Mouse (Mus musculus): ENCODE data around the gene Cdca8. TPM values are rescaled to one million over a fixed set of nuclear protein-coding genes. Genes with fewer than 3 reads are reported as not detected.

Cdca8 gene
- total and polyA plus RNA-seq, 3 experiments, result 58.8 to 188 (median 101) TPM

DNA sequence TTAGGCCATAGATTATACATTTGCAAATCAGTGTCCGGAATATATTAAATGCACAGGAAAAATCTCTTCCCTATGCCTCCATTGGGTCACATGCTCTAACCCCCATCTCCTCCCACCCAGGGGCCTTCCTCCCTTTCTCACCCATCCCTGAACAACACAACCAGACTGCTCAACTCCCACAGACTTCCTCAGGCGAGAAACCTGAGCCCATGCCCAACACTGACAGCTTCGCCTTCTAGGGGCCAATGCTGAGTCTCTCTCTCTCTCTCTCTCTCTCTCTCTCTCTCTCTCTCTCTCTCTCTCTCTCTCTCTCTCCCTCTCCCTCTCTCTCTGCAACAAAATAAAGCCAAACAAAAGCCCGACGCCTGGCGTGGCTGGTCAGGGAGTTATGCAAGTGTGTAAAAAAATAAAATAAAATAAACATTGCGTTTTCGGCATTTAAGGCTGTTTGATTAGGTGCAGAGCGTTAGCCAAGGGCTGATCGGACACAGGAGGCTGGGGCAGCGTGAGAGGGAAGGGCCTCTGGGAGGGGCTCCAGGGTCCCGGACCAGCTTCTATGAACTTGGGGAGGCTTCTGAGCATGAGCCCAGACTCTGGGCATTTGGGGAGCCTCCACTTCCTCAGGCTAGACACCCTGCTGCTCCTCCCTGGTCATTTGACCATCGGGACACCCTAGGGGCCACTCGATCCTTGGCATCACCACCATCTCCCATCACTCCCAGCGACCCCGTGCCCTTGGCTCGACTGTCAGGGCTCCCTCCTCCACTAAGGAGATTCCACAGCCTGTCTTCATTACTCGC is 46.0 kb upstream of the Cdca8 start:
- no peaks in the 10 kb centered on the region for H3K79me2 ChIP-seq (replicated peaks; ENCODE audit: control insufficient read depth, extremely low read depth, insufficient read depth, poor library complexity, severe bottlenecking)
- no peaks in the 10 kb centered on the region for H3K36me3 ChIP-seq (replicated peaks in 1 of 2; ENCODE audit: control insufficient read depth in 1 of 2, insufficient read depth in 1 of 2, low read length in 1 of 2)
- H3K27ac ChIP-seq (ENCODE audit: insufficient read depth, low read depth), result no peak overlapping the region
- TF ChIP-seq MAX (IDR thresholded peaks at IDR 0.05; ENCODE audit: low read length) (no peak), SMC3 (IDR thresholded peaks at IDR 0.05; ENCODE audit: low read depth, low read length) (no peak), ZC3H11A (IDR thresholded peaks at IDR 0.05; ENCODE audit: low read depth, low read length) (no peak), MEF2A (IDR thresholded peaks at IDR 0.05; ENCODE audit: borderline replicate concordance, low read depth, low read length) (no peak), ZNF384 (IDR thresholded peaks at IDR 0.05; ENCODE audit: low read depth, low read length) (no peak), RCOR1 (conservative IDR thresholded peaks at IDR 0.05; ENCODE audit: low read depth, low read length) (no peak), ELF1 (IDR thresholded peaks at IDR 0.05; ENCODE audit: low read depth, low read length) (no peak), BHLHE40 (IDR thresholded peaks at IDR 0.05; ENCODE audit: low read depth, low read length) (no peak)
- no peak overlapping the region for H3K4me2 ChIP-seq (ENCODE audit: insufficient read depth, low read depth, poor library complexity, severe bottlenecking)
- H3K9ac ChIP-seq (ENCODE audit: insufficient read depth, low read depth), result no peak overlapping the region
- no peak for DNase-seq (ENCODE audit: extremely low read depth)
- dilution Hi-C loops (cut with MboI; ENCODE audit: extremely low pct_ligation_motif_present, extremely low pct_unique_long_range_greater_than_20kb, low sequenced_read_pairs) (no loop called here), in situ Hi-C loops (cut with MboI; ENCODE audit: low pct_ligation_motif_present, low pct_unique_long_range_greater_than_20kb, low sequenced_read_pairs) (no loop called here)
- no peak overlapping the region for H3K4me3 ChIP-seq (replicated peaks in 1 of 3; ENCODE audit: low read depth in 2 of 3, low read length in 2 of 3, poor library complexity in 1 of 3)
- H3K4me1 ChIP-seq (ENCODE audit: control insufficient read depth in 1 of 2, insufficient read depth in 2 of 2), result peaks cover 18 to 30% of the 10 kb centered on the region in 2 experiments
- H3K27me3 ChIP-seq (replicated peaks), result peaks cover 49% of the 10 kb centered on the region
- H3K9me3 ChIP-seq (replicated peaks; ENCODE audit: low read length), result peaks cover 2% of the 10 kb centered on the region

GRCm38 (mm10) chr4:124983893-124984526 is 44.9 kb upstream of the Cdca8 start:
- Histone ChIP-seq H3K4me3 (replicated peaks in 1 of 3; ENCODE audit: low read depth in 2 of 3, low read length in 2 of 3, poor library complexity in 1 of 3) (no peak overlapping the region), H3K9me3 (replicated peaks; ENCODE audit: low read length) (peaks cover 2% of the 10 kb centered on the region), H3K9ac (ENCODE audit: insufficient read depth, low read depth) (no peak overlapping the region), H3K27ac (ENCODE audit: insufficient read depth, low read depth) (no peak overlapping the region), H3K27me3 (replicated peaks) (peaks cover 57% of the 10 kb centered on the region), H3K36me3 (replicated peaks in 1 of 2; ENCODE audit: control insufficient read depth in 1 of 2, insufficient read depth in 1 of 2, low read length in 1 of 2) (no peaks in the 10 kb centered on the region), H3K4me2 (ENCODE audit: insufficient read depth, low read depth, poor library complexity, severe bottlenecking) (no peak overlapping the region), H3K79me2 (replicated peaks; ENCODE audit: control insufficient read depth, extremely low read depth, insufficient read depth, poor library complexity, severe bottlenecking) (no peaks in the 10 kb centered on the region), H3K4me1 (ENCODE audit: control insufficient read depth in 1 of 2, insufficient read depth in 2 of 2) (peaks cover 9 to 19% of the 10 kb centered on the region in 2 experiments)
- in situ Hi-C loops (cut with MboI; ENCODE audit: low pct_ligation_motif_present, low pct_unique_long_range_greater_than_20kb, low sequenced_read_pairs), result no loop called here
- peak; percentile 62 for DNase-seq (ENCODE audit: extremely low read depth)
- TF ChIP-seq ETS1 (conservative IDR thresholded peaks at IDR 0.05; ENCODE audit: low read depth, low read length) (no peak), TCF12 (IDR thresholded peaks at IDR 0.05; ENCODE audit: low read depth, low read length) (no peak), MAX (IDR thresholded peaks at IDR 0.05; ENCODE audit: low read length) (no peak), POLR2AphosphoS2 (IDR thresholded peaks at IDR 0.05; ENCODE audit: low read depth, low read length) (no peak), ZNF384 (IDR thresholded peaks at IDR 0.05; ENCODE audit: low read depth, low read length) (no peak), TBP (conservative IDR thresholded peaks at IDR 0.05; ENCODE audit: low read depth, low read length) (no peak), MXI1 (IDR thresholded peaks at IDR 0.05; ENCODE audit: low read depth, low read length) (no peak), MYC (IDR thresholded peaks at IDR 0.05; ENCODE audit: low read depth, low read length) (no peak), E2F4 (IDR thresholded peaks at IDR 0.05; ENCODE audit: insufficient replicate concordance, low read depth, low read length) (no peak), KAT2A (IDR thresholded peaks at IDR 0.05; ENCODE audit: insufficient replicate concordance, low read length) (no peak), ELF1 (IDR thresholded peaks at IDR 0.05; ENCODE audit: low read depth, low read length) (no peak), IRF4 (IDR thresholded peaks at IDR 0.05; ENCODE audit: low read depth, low read length) (no peak), NELFE (IDR thresholded peaks at IDR 0.05; ENCODE audit: low read depth, low read length) (no peak), ZC3H11A (IDR thresholded peaks at IDR 0.05; ENCODE audit: low read depth, low read length) (no peak), RAD21 (IDR thresholded peaks at IDR 0.05; ENCODE audit: low read depth, low read length) (peak; percentile 45), EP300 (IDR thresholded peaks at IDR 0.05; ENCODE audit: low read length) (no peak), CTCF (conservative IDR thresholded peaks at IDR 0.05 in 1 of 2, IDR thresholded peaks at IDR 0.05 in 1 of 2; ENCODE audit: low read depth in 2 of 2, low read length in 2 of 2) (peak; percentile 31 to 67; a peak in 3 of 4 replicates), SMC3 (IDR thresholded peaks at IDR 0.05; ENCODE audit: low read depth, low read length) (peak; percentile 39), NRF1 (IDR thresholded peaks at IDR 0.05; ENCODE audit: low read depth, low read length) (no peak)
- dilution Hi-C loops (cut with MboI; ENCODE audit: extremely low pct_ligation_motif_present, extremely low pct_unique_long_range_greater_than_20kb, low sequenced_read_pairs), result no loop called here

Measured in CH12.LX (cell line).